Mouse (Mus musculus): ENCODE measurements at regions not wholly inside any gene's neighbourhood (a gene's known extent, or its start where the extent isn't known, plus 50 kb on each side); places are given as distances from the start of the nearest gene placed in this dataset.
"Not testable (repeated sequence)": the region's sequence is repeated elsewhere in the genome, so short reads cannot be mapped to it uniquely, and the experiment has no call there.

- DNase-seq (ENCODE audit: low spot score in 2 of 2), result not testable (repeated sequence)
Measured at GRCm38 (mm10) chr14:66484751-66485150, 475.7 kb upstream of the Gulo start.

- DNase-seq (ENCODE audit: low spot score in 2 of 2), result no peak
Measured at GRCm38 (mm10) chr14:66479181-66479580, 470.2 kb upstream of the Gulo start.

GRCm38 (mm10) chr14:66478562-66478961, 469.6 kb upstream of the Gulo start:
- DNase-seq (ENCODE audit: low spot score in 2 of 2), result no peak

- DNase-seq (ENCODE audit: low spot score in 2 of 2), result no peak
Measured at GRCm38 (mm10) chr14:66475026-66475425, 466.0 kb upstream of the Gulo start.

GRCm38 (mm10) chr14:66473251-66473550, 464.2 kb upstream of the Gulo start:
- no peak for DNase-seq (ENCODE audit: low spot score in 2 of 2)

- no peak for DNase-seq (ENCODE audit: low spot score in 2 of 2)
Measured at GRCm38 (mm10) chr14:66472537-66473250, 463.7 kb upstream of the Gulo start.

- DNase-seq (ENCODE audit: low spot score in 2 of 2), result no peak
Measured at GRCm38 (mm10) chr14:66462081-66462480, 453.1 kb upstream of the Gulo start.

GRCm38 (mm10) chr14:66460795-66461194, 451.8 kb upstream of the Gulo start:
- no peak for DNase-seq (ENCODE audit: low spot score in 2 of 2)

GRCm38 (mm10) chr14:66458696-66459095, 449.7 kb upstream of the Gulo start:
- no peak for DNase-seq (ENCODE audit: low spot score in 2 of 2)

- no peak for DNase-seq (ENCODE audit: low spot score in 2 of 2)
Measured at GRCm38 (mm10) chr14:66457300-66457699, 448.3 kb upstream of the Gulo start.

- no peak for DNase-seq (ENCODE audit: low spot score in 2 of 2)
Measured at GRCm38 (mm10) chr14:66452828-66453227, 443.8 kb upstream of the Gulo start.

GRCm38 (mm10) chr14:66450351-66450750, 441.3 kb upstream of the Gulo start:
- DNase-seq (ENCODE audit: low spot score in 2 of 2), result peak in 1 of 2 experiments; percentile 15

GRCm38 (mm10) chr14:66442576-66442975, 433.6 kb upstream of the Gulo start:
- DNase-seq (ENCODE audit: low spot score in 2 of 2), result no peak

- no peak for DNase-seq (ENCODE audit: low spot score in 2 of 2)
Measured at GRCm38 (mm10) chr14:66441825-66442224, 432.8 kb upstream of the Gulo start.

GRCm38 (mm10) chr14:66438572-66438971, 429.6 kb upstream of the Gulo start:
- no peak for DNase-seq (ENCODE audit: low spot score in 2 of 2)

- DNase-seq (ENCODE audit: low spot score in 2 of 2), result no peak
Measured at GRCm38 (mm10) chr14:66438001-66438400, 429.0 kb upstream of the Gulo start.

GRCm38 (mm10) chr14:66431630-66432029, 422.6 kb upstream of the Gulo start:
- no peak for DNase-seq (ENCODE audit: low spot score in 2 of 2)

- DNase-seq (ENCODE audit: low spot score in 2 of 2), result peak in 1 of 2 experiments; percentile 28
Measured at GRCm38 (mm10) chr14:66424141-66424540, 415.1 kb upstream of the Gulo start.
